Mouse (Mus musculus) megakaryocyte-erythroid progenitor cell, adult 5-6 weeks (primary cell): ENCODE data around the gene Cct7. TPM values are rescaled to one million over a fixed set of nuclear protein-coding genes. Genes with fewer than 3 reads are reported as not detected.
"Not testable (repeated sequence)": the region's sequence is repeated elsewhere in the genome, so short reads cannot be mapped to it uniquely, and the experiment has no call there.

Source experiments
- ATAC-seq: replicated peaks from 2 replicates; pipeline ENCODE4 v1.8.0; 2016; ENCODE audit warnings: mild to moderate bottlenecking, inconsistent platforms; ENCODE audit not compliant: severe bottlenecking, poor library complexity, low FRiP score, low TSS enrichment
- total RNA-seq, 2 experiments: library from RNA; stranded (forward) in 1 of 2; stranded (reverse) in 1 of 2; fragments of 200-1000, 215-1000 nt in 1 of 2; fragments of >200 nt in 1 of 2; fragmentation: Nextera tagmentation in 1 of 2; gene quantifications; 2 replicates each; pipeline ENCODE4 v1.2.3; 2014 to 2017

The Cct7 gene
- total RNA-seq (2014; fragmentation: Nextera tagmentation) (322 and 323 TPM in 2 replicates), total RNA-seq (2017) (456 and 460 TPM in 2 replicates)

DNA sequence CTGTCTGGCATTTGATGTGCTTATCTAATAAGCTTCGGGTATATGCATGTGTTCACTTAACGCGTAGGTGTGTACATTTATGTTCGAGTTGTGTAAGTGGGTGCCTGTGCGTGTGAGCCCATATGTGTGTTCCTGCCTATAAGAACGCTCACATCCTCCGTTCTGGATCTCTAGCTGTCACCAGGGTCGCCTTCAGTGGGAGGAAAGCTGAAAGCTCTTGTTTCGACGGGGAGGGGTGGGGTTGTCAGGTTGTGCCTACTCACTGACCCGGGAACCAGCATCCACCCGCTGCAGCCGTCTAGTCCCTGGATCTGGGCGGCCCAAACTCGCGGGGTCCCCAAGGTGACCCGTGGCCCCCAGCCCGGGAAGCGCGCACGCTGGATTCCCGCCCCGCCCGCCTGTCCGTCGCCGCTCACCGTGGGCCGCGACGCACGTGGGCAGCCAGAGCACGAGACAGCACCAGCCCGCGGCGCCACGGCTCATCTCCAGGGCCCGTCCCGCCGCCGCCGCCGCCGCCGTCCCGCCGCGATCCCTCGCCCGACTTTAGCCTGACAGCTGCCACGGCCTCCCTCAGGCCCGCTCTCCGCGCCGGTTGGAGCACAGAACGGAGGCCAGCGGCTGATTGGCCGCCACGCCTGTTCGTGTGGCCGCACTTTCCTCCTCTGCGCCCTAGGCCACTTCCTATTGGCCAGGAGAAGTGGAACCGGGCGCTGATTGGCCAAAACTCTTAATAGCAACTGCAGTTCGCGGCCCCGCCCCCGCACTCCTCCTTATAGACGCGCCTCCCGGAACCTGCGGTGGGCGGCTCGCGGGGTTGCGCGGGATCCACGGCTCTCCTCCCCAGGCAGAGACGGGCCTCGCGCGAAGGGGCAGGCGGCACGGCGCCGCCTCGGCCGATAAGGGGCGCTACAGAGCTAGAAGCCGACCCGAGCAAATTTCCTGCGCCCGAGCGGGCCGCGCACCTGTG is at the start of gene Cct7:
Gene Cct7, plus strand, starts transcription at position 818 of the 967 bp plus-strand sequence.
- peak; percentile 84 for ATAC-seq

DNA sequence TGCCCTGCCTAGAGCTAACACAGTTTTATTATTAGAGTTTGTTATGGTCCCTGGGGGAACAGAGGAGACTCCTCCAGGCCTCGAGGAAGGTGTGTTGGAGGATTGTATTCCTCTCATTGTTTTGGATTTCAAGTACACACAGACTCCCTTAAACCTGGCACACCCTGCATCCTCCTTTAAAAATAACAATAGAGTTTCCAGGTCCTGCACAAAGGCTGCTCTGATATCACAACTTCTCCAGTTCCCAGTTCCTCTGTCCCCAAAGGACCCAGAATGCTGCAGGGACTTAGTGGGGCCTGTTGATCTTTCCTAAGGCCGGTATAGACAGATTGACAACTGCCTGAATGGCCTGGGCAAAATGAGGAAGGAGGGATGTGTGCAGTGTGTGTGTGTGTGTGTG is 48.7 kb upstream of the Cct7 start:
- ATAC-seq, result no peak

DNA sequence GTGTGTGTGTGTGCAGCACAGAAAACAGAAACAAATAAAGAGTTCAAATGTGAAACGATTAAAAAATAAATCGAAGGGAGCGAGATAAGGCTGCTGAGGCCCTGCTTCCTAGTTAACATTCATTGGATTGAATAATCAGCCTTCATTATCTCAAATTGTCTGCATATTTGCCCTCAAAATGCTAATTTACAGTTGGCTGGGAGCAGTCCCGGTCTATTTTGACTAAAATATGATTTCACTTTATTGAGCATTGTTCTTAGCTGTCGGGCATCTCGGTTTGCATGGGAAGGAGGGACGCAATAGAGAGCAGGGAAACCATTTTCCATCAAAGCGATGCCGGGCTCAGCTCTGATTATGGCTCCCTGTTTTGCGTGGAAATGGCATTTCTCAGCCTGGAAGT is 48.3 kb upstream of the Cct7 start:
- ATAC-seq, result no peak

DNA sequence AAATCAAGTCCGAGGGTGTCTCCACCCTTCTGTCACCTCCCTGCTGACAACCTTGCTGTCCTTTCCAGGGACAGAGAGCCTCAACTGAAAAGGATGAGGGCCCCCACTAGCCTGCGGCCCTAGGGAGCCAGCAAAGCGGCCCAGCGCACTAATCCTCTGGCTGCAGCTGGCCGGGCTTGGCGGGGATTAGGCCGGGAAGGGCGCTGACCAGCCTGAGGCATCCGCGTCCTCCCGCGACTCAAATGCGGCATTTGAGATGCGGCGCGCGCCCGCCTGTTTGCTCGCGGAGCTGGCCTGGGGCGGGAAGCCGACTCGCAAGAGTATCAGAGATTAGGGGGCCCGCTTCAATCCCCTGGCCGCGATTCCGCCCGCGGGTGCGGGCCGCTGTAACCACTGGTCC is 42.3 kb upstream of the Cct7 start:
- no peak for ATAC-seq

DNA sequence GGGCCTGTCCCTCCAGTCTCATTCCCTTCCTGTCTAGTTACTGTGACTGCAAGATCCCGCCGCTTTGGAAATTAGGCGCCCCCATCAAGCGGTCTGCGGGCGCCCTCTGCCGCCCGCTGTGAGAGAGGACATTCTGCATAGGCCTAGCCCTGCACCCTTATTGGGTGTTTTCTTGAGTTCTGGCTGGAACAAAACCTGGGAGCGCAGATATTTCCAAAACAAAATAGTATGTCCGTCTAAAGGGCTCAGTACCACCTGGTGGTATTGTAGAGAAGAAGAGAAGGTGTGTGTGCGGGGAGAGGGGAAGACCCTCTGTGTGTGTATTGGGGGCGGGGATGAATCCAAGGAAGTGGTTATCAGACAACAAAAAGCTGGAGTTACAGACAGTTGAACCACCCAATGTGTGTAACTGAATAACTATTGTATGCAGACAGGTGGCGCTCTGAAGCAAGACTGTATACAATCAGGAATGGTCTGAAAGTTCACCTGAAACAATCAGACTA is 40.5 kb upstream of the Cct7 start:
- peak; percentile 88 for ATAC-seq

DNA sequence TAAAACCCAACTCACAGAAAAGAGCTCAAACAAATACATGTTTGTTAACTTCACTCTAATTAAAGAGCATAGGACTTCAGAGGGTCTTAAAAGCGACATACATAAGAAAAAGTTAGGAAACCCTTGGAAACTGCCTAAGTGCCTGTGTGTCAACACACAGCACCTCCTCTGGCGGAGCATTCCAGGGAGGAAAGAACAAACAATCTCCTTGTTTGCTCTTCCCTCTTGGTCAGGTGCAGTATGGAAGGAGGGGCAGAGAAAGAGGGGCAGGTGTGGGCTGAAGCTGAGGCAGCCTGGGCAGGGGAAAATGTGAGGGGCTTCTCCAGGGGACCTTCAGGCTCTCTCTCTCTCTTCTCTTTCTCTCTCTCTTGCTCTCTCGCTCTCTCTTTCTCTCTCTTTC is 35.5 kb upstream of the Cct7 start:
- ATAC-seq, result no peak

DNA sequence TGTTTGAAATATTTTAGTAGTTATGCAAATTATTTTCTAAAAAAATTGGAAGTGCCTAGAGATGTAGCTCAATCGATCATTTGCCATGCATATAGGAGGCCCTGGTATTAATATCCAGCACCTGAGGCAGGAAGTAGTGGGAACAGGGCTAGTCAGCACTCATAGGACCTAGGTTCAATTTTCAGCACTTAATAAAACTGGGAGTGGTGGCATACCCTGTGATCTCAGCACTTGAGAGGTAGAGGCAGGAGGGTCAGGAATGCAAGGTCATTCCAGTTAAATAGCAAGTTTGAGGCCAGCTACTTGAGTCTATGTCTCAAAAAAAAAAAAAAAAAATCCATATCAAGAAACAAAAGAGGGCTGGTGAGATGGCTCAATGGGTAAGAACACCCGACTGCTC is 32.2 kb upstream of the Cct7 start:
- no peak for ATAC-seq

DNA sequence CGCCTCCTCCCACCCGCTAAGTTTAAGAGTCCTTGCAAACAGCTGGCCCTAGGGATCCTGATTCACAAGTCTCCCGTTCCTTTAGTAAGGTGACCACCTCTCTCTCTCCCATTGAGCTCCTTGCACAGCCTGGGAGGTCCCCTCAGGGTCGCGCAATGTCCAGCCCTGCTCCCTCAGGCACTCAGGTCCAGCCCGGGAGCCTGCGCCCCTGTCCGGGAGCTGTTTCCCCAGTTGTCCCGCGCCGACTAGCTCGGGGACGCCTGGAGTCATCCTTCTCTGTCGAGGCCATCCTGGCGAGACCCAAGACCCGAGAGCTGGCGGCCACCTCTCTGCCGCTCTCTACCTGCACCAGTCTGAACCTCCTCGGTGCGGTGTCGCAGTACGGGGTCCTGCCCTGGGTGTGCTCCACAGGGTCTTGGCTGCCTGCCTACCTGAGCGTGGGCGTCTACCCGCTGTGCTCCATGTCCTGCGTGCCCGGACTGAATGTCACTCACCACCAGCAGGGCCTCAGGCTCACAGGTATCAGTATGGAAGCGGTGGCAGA is 27.4 kb upstream of the Cct7 start, which contains the start of gene Noto:
Gene Noto, plus strand, starts transcription at position 51 of the 544 bp plus-strand sequence.
- peak; percentile 25; the same call in 1 of the 2 replicates for ATAC-seq

DNA sequence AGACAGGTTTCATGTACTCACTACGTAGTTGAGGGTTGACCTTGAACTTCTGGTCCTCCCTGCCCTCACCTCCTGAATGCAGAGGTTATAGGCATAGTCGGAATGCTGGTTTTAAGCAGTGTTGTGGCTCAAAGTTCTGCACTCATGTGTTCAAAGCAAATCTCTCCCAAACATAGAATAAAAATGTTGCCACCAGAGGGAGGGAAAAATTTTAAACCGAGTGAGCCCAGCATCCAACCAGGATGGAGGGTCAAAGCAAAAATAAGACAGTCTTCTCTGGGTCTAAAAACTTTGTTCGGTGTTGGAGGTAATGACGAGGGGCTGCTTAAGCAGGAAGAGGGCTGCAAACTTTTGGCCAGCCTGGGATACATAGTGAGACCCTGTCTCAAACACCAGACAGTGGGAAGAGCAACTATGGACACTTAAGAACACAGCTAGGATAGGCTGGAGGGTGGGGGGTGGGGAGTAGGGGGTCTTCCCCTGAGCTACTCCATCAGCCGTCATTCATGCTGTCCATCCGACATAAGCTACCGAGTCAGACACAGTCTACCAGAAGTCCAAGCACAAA is 20.0 kb upstream of the Cct7 start:
- no peak for ATAC-seq

DNA sequence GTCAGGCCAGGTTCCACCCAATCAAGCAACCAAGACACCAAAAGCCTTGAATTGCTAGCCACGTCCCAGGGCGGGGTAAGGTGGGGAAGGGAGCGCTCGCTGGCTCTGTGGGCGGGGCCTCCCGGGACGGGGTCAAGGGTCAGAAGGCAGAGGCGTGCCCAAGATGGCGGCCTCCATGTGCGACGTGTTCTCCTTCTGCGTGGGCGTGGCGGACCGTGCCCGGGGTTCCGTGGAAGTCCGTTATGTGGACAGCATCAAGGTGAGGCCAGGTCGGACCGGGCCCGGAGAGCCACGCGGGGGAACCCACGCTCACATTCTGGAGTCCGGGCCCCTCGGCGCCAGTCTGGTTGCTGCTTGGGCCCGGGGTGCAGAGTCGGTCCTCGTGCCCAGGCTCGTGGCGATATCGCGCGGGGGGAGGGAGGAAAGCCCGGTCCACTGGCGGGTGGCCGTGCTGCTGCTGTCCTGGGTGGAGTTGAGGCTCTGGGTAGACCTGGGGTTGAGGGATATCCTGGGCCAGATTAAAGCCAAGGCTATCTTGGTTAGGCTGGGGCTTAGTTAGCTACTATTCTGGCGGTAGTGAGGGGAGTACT is 19.4 kb upstream of the Cct7 start, which contains the start of gene Smyd5:
Gene Smyd5, plus strand, starts transcription at position 148 of the 590 bp plus-strand sequence.
- ATAC-seq, result peak; percentile 93

DNA sequence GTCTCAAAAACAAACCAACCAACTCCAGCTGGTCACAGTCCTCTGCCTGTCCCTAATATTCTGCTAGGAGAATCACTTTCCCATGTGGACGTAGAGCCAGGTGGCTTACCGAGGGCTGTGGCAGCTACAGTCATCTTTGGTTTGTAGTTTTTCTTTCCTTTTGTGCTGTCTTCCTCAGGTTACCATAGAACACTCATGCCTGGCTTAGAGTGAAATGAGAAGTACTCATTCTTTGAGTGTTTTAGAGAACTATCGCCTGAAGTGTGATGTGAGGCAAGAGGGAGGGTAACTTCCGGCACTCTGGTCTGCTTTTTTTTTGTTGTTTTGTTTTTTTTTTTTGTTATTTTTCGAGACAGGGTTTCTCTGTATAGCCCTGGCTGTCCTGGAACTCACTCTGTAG is 17.4 kb upstream of the Cct7 start:
- no peak for ATAC-seq

DNA sequence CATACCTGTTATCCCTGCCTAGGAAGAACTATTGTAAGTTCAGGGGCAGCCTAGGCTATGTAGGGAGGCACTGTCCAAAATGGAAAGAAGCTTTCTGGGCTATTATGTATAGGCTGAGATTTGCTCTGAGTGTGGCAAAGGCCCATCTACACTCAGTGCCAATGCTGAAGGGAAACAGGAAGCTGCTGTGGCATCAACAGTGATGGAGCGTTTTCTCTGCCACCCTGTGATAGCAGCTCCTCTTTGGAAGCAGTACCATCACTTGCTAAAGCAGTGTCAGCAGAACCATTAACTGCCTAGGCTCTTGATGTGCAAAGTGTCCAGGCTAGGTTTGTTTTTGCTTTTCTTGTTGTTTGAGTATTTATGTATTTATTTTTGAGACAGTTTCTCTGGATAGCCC is 15.1 kb upstream of the Cct7 start:
- ATAC-seq, result no peak

DNA sequence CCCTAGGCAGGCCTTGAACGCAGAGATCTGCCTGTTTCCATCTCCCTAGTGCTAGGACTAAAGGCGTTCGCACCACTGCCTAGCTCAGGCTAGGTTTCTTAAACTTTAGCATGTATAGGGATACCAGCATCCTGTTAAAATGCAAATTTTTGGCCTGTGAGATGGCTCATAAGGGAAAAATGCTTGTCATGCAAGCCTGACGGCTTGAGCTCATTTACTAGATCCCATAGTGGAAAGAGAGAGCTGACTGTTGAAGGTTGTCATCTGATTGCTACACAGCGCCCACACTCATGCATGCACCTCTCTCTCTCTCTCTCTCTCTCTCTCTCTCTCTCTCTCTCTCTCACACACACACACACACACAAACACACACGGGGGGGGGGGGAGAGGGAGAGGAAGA is 14.7 kb upstream of the Cct7 start:
- no peak for ATAC-seq

DNA sequence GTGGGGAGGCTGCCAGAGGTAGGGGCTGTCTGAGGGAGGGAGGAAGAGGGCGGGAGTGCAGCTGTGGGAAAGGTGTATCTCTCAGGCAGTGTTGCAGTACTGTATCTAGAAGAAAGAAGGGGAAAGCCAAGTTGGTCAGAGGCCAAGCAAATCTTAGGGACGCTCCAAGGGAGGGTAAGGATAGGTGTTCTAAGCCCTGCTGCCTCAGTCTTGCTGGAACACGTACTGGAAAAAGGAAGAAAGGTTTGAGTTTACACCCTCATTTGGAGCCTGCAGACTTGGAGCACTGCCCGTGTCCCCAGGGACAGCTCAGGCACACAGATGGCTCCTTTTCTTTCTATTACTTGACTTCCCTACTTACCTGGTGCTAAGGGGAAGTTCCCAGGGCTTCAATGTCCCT is 10.2 kb upstream of the Cct7 start:
- no peak for ATAC-seq

DNA sequence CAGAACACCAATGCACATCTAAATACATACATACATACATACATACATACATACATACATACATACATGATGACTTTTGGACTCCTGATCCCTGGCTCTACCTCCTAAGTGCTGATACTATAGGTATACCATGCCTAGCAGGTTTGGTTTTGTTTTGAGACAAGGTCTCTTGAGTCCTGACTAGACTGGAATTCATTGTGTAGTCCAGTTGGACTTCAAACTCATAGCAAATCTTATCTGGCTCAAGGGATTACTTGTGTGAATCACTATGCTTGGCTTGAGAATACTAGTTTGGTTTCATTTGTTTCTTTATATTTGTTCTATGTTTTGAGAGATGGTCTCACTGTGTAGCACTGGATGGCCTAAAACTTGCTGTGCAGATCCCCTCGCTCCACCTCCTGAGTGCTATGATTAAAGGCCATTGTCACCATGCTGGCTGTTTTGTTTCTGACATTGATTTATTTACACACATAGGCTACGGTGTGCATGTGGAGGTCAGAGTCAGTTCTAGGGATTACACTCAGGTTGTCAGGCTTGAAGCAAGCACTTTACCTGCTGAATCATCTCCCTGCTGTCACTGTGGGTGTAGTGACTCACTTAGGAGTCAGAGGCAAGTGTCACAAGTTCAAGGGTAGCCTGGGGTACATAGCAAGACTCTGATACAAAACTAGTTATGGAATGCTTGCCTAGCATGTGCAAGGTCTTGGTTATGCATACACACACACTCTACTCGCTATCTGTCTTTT is 7.7 kb upstream of the Cct7 start:
- no peak for ATAC-seq

DNA sequence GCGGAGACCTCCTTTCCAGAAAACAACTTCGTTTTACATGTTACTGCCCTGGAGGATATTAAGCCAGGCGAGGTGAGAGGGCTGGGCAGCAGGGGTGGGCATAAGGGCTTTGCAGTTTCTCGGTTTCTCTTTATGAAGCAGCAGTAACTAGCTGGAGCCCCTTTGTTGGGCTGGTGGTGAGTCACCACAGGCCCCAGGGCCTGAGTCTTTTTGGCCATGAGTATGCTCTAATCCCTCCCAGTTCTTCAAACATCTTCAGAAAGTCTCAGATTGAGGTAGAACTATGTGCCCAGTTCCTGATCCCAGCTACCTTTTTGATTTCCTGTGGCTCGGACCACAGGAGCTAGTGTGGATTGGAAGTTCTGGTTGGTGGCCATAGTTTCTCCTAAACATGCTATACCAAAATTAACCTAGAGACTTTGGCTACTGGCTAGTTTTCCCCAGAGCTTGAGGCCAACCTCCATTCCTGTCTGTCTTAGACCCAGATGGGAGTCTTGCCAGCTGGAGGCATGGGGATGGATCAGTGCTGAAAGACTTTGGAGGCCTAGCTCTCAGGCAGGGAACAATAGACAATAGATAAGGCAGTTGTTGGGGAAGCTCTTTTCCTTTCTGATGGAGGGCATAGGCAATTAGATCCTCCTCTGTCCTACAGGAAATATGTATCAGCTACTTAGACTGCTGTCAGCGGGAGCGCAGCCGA is 6.9 kb upstream of the Cct7 start:
- ATAC-seq, result no peak

DNA sequence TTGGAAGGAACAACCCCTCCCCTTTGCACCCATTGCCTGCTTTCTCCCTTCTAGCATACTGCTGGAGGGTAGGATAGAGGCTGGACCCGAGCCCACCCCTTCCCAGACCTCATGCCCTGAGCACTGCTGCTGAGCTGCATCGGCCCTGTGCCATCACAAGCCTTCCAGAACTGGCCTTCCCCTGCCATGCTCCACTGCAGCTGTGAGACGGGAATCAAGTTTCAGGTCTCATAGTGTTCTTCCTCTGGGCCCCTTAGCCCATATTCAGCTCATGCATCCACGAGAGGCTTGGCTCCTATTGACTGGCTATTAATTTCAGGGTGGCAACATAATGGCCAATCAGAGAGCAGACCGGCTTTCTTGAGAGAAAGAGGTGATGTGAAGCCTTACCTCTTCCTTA is 6.0 kb upstream of the Cct7 start:
- ATAC-seq, result no peak

DNA sequence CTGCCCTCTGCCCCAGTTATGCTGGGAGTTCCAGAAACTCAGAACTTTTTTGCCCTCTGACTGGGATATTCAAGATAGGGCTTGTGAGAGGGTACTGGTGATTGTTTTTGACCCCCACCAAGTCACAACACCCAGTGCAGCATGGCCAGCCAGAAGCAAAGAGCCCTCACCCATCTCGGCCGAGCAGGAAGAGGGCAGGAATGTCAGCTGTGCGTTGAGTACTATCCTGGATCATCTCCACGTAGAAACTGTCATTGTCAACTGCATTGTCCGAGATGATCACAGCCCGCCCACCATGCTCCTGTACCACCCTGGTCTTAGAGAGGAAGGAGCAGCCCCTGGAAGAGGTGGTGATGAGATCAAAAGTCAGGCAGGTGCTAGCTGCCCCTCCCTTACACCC is 4.0 kb upstream of the Cct7 start:
- ATAC-seq, result no peak

DNA sequence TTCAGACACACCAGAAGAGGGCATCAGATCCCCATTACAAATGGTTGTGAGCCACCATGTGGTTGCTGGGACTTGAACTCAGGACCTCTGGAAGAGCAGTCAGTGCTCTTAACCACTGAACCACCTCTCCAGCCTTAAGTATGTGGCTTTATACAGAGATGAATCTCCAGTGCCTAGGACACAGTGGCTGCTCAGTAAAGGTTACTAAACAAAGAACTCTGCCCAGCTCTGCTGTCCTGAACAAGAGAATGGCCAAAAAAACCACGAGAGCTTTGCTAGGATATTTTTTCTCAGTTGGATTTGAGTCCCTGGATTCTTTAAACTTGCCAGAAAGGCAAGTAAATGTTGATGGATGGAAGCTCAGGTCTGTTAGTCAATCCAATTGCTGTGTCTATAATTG is 1.2 kb upstream of the Cct7 start:
- not testable (repeated sequence) for ATAC-seq
